ENCODE assay signal across 9 mouse cellular contexts in genomic region chr7:15962311-15963288, GRCm38 (mm10). TPM values are rescaled to one million over a fixed set of nuclear protein-coding genes. Genes with fewer than 3 reads are reported as not detected.
A peak's percentile ranks its signal among the peaks of the same experiment; 100 is the strongest.
DNase-seq lines count a peak whose midpoint lies in the region; ATAC-seq and TF ChIP-seq lines count a peak whose summit lies in the region.
"Had no signal": no experiment of that assay in that cellular context is flagged by ENCODE, and none has a peak within 500 bp of the region (broad histone marks: within the 10 kb centered on the region; RNA-seq: fewer than 3 reads in every experiment).

No protein-coding gene starts in this region.

- H3K4me1 ChIP-seq in embryonic facial prominence, embryonic 12.5 days, result peaks cover 28% of the 10 kb centered on the region
- H3K4me1 ChIP-seq in heart, embryonic 14.5 days (ENCODE audit: control insufficient read depth in 2 of 2, insufficient read depth in 2 of 2, low read length in 2 of 2), result peaks cover 38 to 49% of the 10 kb centered on the region in 2 experiments
- H3K4me1 ChIP-seq in lung, postnatal 0 days (ENCODE audit: insufficient read depth, low read depth, low read length), result peaks cover 44% of the 10 kb centered on the region

- H3K9ac ChIP-seq in embryonic facial prominence, embryonic 12.5 days, result no peak overlapping the region
- H3K9ac ChIP-seq in heart, embryonic 14.5 days (ENCODE audit: low read length), result peak overlapping the region; percentile 52
- H3K9ac ChIP-seq in lung, postnatal 0 days (replicated peaks; ENCODE audit: low read depth), result 0 out of 2 replicates have a peak overlapping the region, but pooled peaks have one; percentile 6

- peak; percentile 57; the same call in 1 of the 2 replicates for TF ChIP-seq EP300 in lung, postnatal 0 days (IDR thresholded peaks at IDR 0.05)

- H3K4me3 ChIP-seq in embryonic facial prominence, embryonic 12.5 days, result no peak overlapping the region
- peak overlapping the region in 1 of 2 experiments; percentile 16; a peak in 3 of 4 replicates for H3K4me3 ChIP-seq in heart, embryonic 14.5 days (ENCODE audit: control insufficient read depth in 1 of 2, insufficient read depth in 1 of 2, low read depth in 1 of 2, low read length in 2 of 2)
- H3K4me3 ChIP-seq in lung, postnatal 0 days (ENCODE audit: low read depth, low read length), result no peak overlapping the region

- ATAC-seq in embryonic facial prominence, embryonic 12.5 days (ENCODE audit: insufficient number of reproducible peaks, insufficient read depth, low FRiP score, low TSS enrichment), result peak; percentile 64; the same call in 1 of the 2 replicates
- ATAC-seq in heart, embryonic 14.5 days (ENCODE audit: insufficient number of reproducible peaks, insufficient read depth, low FRiP score, low read depth), result peak; percentile 77
- peak; percentile 79 for ATAC-seq in lung, postnatal 0 days

- H3K27me3 ChIP-seq in embryonic facial prominence, embryonic 12.5 days, result no peaks in the 10 kb centered on the region
- H3K27me3 ChIP-seq in heart, embryonic 14.5 days (ENCODE audit: control insufficient read depth, insufficient read depth, low read length), result no peaks in the 10 kb centered on the region
- H3K27me3 ChIP-seq in lung, postnatal 0 days (replicated peaks; ENCODE audit: insufficient read depth, low read length), result no peaks in the 10 kb centered on the region

- TF ChIP-seq CTCF in lung, postnatal 0 days (IDR thresholded peaks at IDR 0.05), result no peak

- H3K27ac ChIP-seq in embryonic facial prominence, embryonic 12.5 days, result peak overlapping the region; percentile 87
- peak overlapping the region; percentile 89 to 94 for H3K27ac ChIP-seq in heart, embryonic 14.5 days (replicated peaks in 1 of 2; ENCODE audit: control insufficient read depth in 1 of 2, insufficient read depth in 1 of 2, low read depth in 2 of 2, low read length in 2 of 2)
- peak overlapping the region; percentile 93 for H3K27ac ChIP-seq in lung, postnatal 0 days (ENCODE audit: low read length)

- peak; percentile 54 to 57 for DNase-seq in left cerebral cortex, postnatal 14 days (ENCODE audit: low spot score in 2 of 2)
- DNase-seq in left cerebral cortex, adult 8-10 months (ENCODE audit: low spot score in 2 of 2), result no peak
- peak; percentile 91 for DNase-seq in kidney, postnatal 10 days
- DNase-seq in lung, postnatal 0 days (ENCODE audit: low spot score), result peak; percentile 96
- peak; percentile 91 for DNase-seq in skeletal muscle tissue, adult 2 months (ENCODE audit: low read depth, low spot score)
- DNase-seq in thymus, postnatal 4 days, result no peak

- peak overlapping the region; percentile 24 for H3K4me2 ChIP-seq in embryonic facial prominence, embryonic 12.5 days (replicated peaks)
- peak overlapping the region; percentile 68 for H3K4me2 ChIP-seq in heart, embryonic 14.5 days (ENCODE audit: low read length)
- H3K4me2 ChIP-seq in lung, postnatal 0 days (replicated peaks; ENCODE audit: low read depth, low read length), result peak overlapping the region; percentile 39

- H3K9me3 ChIP-seq in embryonic facial prominence, embryonic 12.5 days, result no peaks in the 10 kb centered on the region
- no peaks in the 10 kb centered on the region for H3K9me3 ChIP-seq in heart, embryonic 14.5 days (ENCODE audit: control insufficient read depth, low read length)
- no peaks in the 10 kb centered on the region for H3K9me3 ChIP-seq in lung, postnatal 0 days (ENCODE audit: low read length)
- H3K9me3 ChIP-seq: G1E had no signal

- 18% methylated on average over 12 of the region's 12 CpGs for WGBS in embryonic facial prominence, embryonic 12.5 days
- WGBS in heart, embryonic 14.5 days, result 16% methylated on average over 12 of the region's 12 CpGs
- WGBS in lung, postnatal 0 days, result 14% methylated on average over 12 of the region's 12 CpGs

- intact Hi-C loops in left cerebral cortex, postnatal 14 days (cut with DNase I), result no loop called here

- peaks cover 2% of the 10 kb centered on the region for H3K36me3 ChIP-seq in embryonic facial prominence, embryonic 12.5 days
- peaks cover 38% of the 10 kb centered on the region for H3K36me3 ChIP-seq in heart, embryonic 14.5 days (ENCODE audit: control insufficient read depth, insufficient read depth, low read length)
- peaks cover 1% of the 10 kb centered on the region; the same call in 1 of the 2 replicates for H3K36me3 ChIP-seq in lung, postnatal 0 days (ENCODE audit: insufficient read depth, low read length)
- H3K36me3 ChIP-seq: G1E had no signal

RNA-seq across cellular contexts. Expression of gene Ehd2, which starts 4.8 kb away (rescaled TPM):
- 1 to 10 TPM; 6.8 to 8.4 TPM for total RNA-seq in left cerebral cortex, postnatal 14 days (2021)
- total RNA-seq in left cerebral cortex, adult 8-10 months (2022), result 1 to 10 TPM; 4.6 to 5.9 (median 5.2) TPM
- 17.0 and 20.4 TPM in 2 replicates for polyA plus RNA-seq in embryonic facial prominence, embryonic 12.5 days (2016; fragmentation: Nextera tagmentation; extraction: Ambion mirVana)
- polyA plus RNA-seq in heart, embryonic 14.5 days (2014; fragmentation: Nextera tagmentation; extraction: Ambion mirVana), result 37.4 and 43.5 TPM in 2 replicates
- 92.2 and 113 TPM in 2 replicates for polyA plus RNA-seq in lung, postnatal 0 days (2015; fragmentation: Nextera tagmentation; extraction: Ambion mirVana)

RNA-seq across cellular contexts. Expression of gene Nop53, which starts 16.7 kb away (rescaled TPM):
- total RNA-seq in left cerebral cortex, postnatal 14 days (2021), result 100 to 1,000 TPM in 1 of 2 experiments, 10 to 100 TPM in 1; 97.9 to 106 TPM
- total RNA-seq in left cerebral cortex, adult 8-10 months (2022), result 100 to 1,000 TPM; 114 to 149 (median 128) TPM
- polyA plus RNA-seq in embryonic facial prominence, embryonic 12.5 days (2016; fragmentation: Nextera tagmentation; extraction: Ambion mirVana), result 184 and 196 TPM in 2 replicates
- 120 and 121 TPM in 2 replicates for polyA plus RNA-seq in heart, embryonic 14.5 days (2014; fragmentation: Nextera tagmentation; extraction: Ambion mirVana)
- 196 and 204 TPM in 2 replicates for polyA plus RNA-seq in lung, postnatal 0 days (2015; fragmentation: Nextera tagmentation; extraction: Ambion mirVana)

RNA-seq across cellular contexts. Expression of gene Selenow, which starts 40.4 kb away (rescaled TPM):
- 1,000 to 10,000 TPM; 1,549 to 1,751 TPM for total RNA-seq in left cerebral cortex, postnatal 14 days (2021)
- total RNA-seq in left cerebral cortex, adult 8-10 months (2022), result 1,000 to 10,000 TPM in 3 of 4 experiments, 100 to 1,000 TPM in 1; 989 to 1,128 (median 1,052) TPM
- polyA plus RNA-seq in embryonic facial prominence, embryonic 12.5 days (2016; fragmentation: Nextera tagmentation; extraction: Ambion mirVana), result 1,124 and 1,186 TPM in 2 replicates
- polyA plus RNA-seq in heart, embryonic 14.5 days (2014; fragmentation: Nextera tagmentation; extraction: Ambion mirVana), result 828 and 831 TPM in 2 replicates
- 552 and 558 TPM in 2 replicates for polyA plus RNA-seq in lung, postnatal 0 days (2015; fragmentation: Nextera tagmentation; extraction: Ambion mirVana)

Comparison
In these comparisons a context has a peak if more than half of its experiments do, and no peak if none do; other contexts are left out.
1. DNase-seq: peak in left cerebral cortex, postnatal 14 days (2 of 2), kidney, postnatal 10 days (single experiment), lung, postnatal 0 days (single experiment) and skeletal muscle tissue, adult 2 months (single experiment); none in left cerebral cortex, adult 8-10 months (0 of 2) and thymus, postnatal 4 days (single experiment).
2. Peak in every context shown above with its lines, with median percentiles within 50 percentile points of each other: ATAC-seq, H3K27ac ChIP-seq and H3K4me2 ChIP-seq.